Mouse (Mus musculus) heart, embryonic 12.5 days (tissue): ENCODE measurements at regions not wholly inside any gene's neighbourhood (a gene's known extent, or its start where the extent isn't known, plus 50 kb on each side); places are given as distances from the start of the nearest gene placed in this dataset.

Experiments
- ATAC-seq: fragments of 200-750 bp; cut with Nextera tagmentation; 2 replicates; pipeline ENCODE4 v1.8.0; 2017; ENCODE audit warnings: moderate TSS enrichment, moderate library complexity; ENCODE audit not compliant: insufficient number of reproducible peaks, low FRiP score
- H3K27ac ChIP-seq: fragments of 300-500 bp; sonication (generic); 2 replicates; pipeline ENCODE4 v1.5.1; 2016; ENCODE audit warnings: mild to moderate bottlenecking, moderate library complexity; ENCODE audit not compliant: poor library complexity, severe bottlenecking
- H3K27me3 ChIP-seq: fragments of 300-500 bp; sonication (generic); replicated peaks from 2 replicates; pipeline ENCODE4 v1.6.1; 2016; ENCODE audit warnings: mild to moderate bottlenecking, moderate library complexity
- H3K36me3 ChIP-seq: fragments of 300-500 bp; sonication (generic); 2 replicates; pipeline ENCODE4 v1.6.1; 2016; ENCODE audit warnings: mild to moderate bottlenecking, moderate library complexity
- H3K4me1 ChIP-seq: fragments of 300-500 bp; sonication (generic); replicated peaks from 2 replicates; pipeline ENCODE4 v1.6.1; 2016; ENCODE audit warnings: mild to moderate bottlenecking
- H3K4me2 ChIP-seq: fragments of 300-500 bp; sonication (generic); 2 replicates; pipeline ENCODE4 v1.6.1; 2016; ENCODE audit warnings: mild to moderate bottlenecking, moderate library complexity
- H3K4me3 ChIP-seq: fragments of 300-500 bp; sonication (generic); 2 replicates; pipeline ENCODE4 v1.5.1; 2016; ENCODE audit warnings: mild to moderate bottlenecking
- H3K9ac ChIP-seq: fragments of 300-500 bp; sonication (generic); 2 replicates; pipeline ENCODE4 v1.6.1; 2016; ENCODE audit warnings: mild to moderate bottlenecking, moderate library complexity
- H3K9me3 ChIP-seq: fragments of 300-500 bp; sonication (generic); replicated peaks from 2 replicates; pipeline ENCODE4 v1.6.1; 2016; ENCODE audit warnings: mild to moderate bottlenecking, moderate library complexity
- WGBS: fragments of 180-500 bp; shearing (Covaris S2); methylation state at CpG from one replicate; pipeline ENCODE4 v1.1.7; 2016; 5-methylcytosine and 5-hydroxymethylcytosine counted together

- H3K9ac ChIP-seq = no peak overlapping the region
- H3K4me1 ChIP-seq = no peaks in the 10 kb centered on the region
- H3K4me2 ChIP-seq = no peak overlapping the region
- H3K4me3 ChIP-seq = no peak overlapping the region
- 91% methylated on average over 6 of the region's 6 CpGs for WGBS
- ATAC-seq = no peak
- no peaks in the 10 kb centered on the region for H3K27me3 ChIP-seq
- no peaks in the 10 kb centered on the region for H3K36me3 ChIP-seq
- no peak overlapping the region for H3K27ac ChIP-seq
- peaks cover 12% of the 10 kb centered on the region; the same call in 1 of the 2 replicates for H3K9me3 ChIP-seq
These were observed 61.9 kb downstream of the Pdcl3 start for GRCm38 (mm10) chr1:39047316-39047715.

GRCm38 (mm10) chr1:39057304-39057703 is 71.9 kb downstream of the Pdcl3 start:
- 79% methylated on average over 6 of the region's 6 CpGs for WGBS
- H3K4me1 ChIP-seq = no peaks in the 10 kb centered on the region
- no peak overlapping the region for H3K4me3 ChIP-seq
- no peak overlapping the region for H3K9ac ChIP-seq
- no peak for ATAC-seq
- H3K27ac ChIP-seq = no peak overlapping the region
- no peaks in the 10 kb centered on the region for H3K36me3 ChIP-seq
- H3K4me2 ChIP-seq = no peak overlapping the region
- no peaks in the 10 kb centered on the region for H3K9me3 ChIP-seq
- no peaks in the 10 kb centered on the region for H3K27me3 ChIP-seq

- no peaks in the 10 kb centered on the region for H3K27me3 ChIP-seq
- H3K4me1 ChIP-seq = no peaks in the 10 kb centered on the region
- H3K27ac ChIP-seq = no peak overlapping the region
- H3K4me3 ChIP-seq = no peak overlapping the region
- no peak overlapping the region for H3K4me2 ChIP-seq
- no peak overlapping the region for H3K9ac ChIP-seq
- ATAC-seq = no peak
- H3K36me3 ChIP-seq = no peaks in the 10 kb centered on the region
- 92% methylated on average over 6 of the region's 6 CpGs for WGBS
- H3K9me3 ChIP-seq = no peaks in the 10 kb centered on the region
These were observed 77.1 kb downstream of the Pdcl3 start for GRCm38 (mm10) chr1:39062509-39062908.

GRCm38 (mm10) chr1:39063666-39064385 is 78.4 kb downstream of the Pdcl3 start:
- Histone ChIP-seq H3K4me3 (no peak overlapping the region), H3K36me3 (no peaks in the 10 kb centered on the region), H3K9ac (no peak overlapping the region), H3K27ac (no peak overlapping the region), H3K9me3 (no peaks in the 10 kb centered on the region), H3K4me2 (no peak overlapping the region), H3K4me1 (no peaks in the 10 kb centered on the region), H3K27me3 (no peaks in the 10 kb centered on the region)
- WGBS = 51% methylated on average over 13 of the region's 13 CpGs
- ATAC-seq = no peak

DNA sequence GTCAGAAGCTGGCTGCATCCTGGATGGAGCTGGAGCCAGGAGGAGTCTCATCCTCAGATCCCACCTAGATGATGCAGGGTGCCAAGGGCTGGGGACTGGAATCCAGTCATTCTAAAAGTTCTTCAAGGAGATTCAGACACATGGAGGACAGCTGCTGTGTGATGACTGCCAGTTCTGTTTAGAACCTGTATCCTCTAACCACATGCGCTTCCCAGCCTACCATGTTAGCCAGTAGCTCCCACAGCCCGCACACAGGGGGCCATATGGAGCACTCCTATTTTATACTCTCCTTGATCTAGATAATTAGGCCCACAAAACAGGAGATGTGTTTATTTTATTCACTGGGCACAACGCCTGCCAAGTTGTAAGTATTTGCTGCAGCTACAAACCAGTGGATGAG is 79.4 kb downstream of the Pdcl3 start:
- no peaks in the 10 kb centered on the region for H3K4me1 ChIP-seq
- H3K4me3 ChIP-seq = no peak overlapping the region
- no peaks in the 10 kb centered on the region for H3K27me3 ChIP-seq
- H3K36me3 ChIP-seq = no peaks in the 10 kb centered on the region
- 88% methylated on average over 3 of the region's 3 CpGs for WGBS
- ATAC-seq = no peak
- no peak overlapping the region for H3K9ac ChIP-seq
- H3K4me2 ChIP-seq = no peak overlapping the region
- H3K9me3 ChIP-seq = no peaks in the 10 kb centered on the region
- H3K27ac ChIP-seq = no peak overlapping the region

DNA sequence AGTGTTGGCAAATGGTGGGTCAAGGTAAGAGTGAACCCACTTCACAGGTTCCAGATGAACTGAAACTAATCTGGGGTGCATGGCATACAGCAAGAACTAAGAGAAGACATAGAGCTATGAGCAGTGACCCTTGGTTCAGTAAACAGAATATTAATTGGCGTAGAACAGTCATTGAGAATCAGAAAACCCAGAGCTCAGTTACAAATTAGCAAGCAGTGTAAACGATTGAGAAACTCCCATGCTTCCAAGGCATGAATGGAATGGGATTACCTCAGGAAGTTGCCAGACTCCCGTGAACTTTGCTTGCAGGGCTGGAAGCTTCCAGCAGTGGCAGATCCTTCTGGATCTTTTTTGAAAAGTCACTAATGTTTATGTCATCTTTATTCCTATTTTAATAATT is 82.5 kb downstream of the Pdcl3 start:
- 50% methylated on average over 3 of the region's 3 CpGs for WGBS
- no peaks in the 10 kb centered on the region for H3K4me1 ChIP-seq
- H3K27me3 ChIP-seq = no peaks in the 10 kb centered on the region
- H3K36me3 ChIP-seq = no peaks in the 10 kb centered on the region
- H3K9me3 ChIP-seq = no peaks in the 10 kb centered on the region
- no peak overlapping the region for H3K4me3 ChIP-seq
- no peak overlapping the region for H3K9ac ChIP-seq
- ATAC-seq = no peak
- no peak overlapping the region for H3K27ac ChIP-seq
- no peak overlapping the region for H3K4me2 ChIP-seq

- no peak for ATAC-seq
- Histone ChIP-seq H3K4me1 (no peaks in the 10 kb centered on the region), H3K27me3 (no peaks in the 10 kb centered on the region), H3K9ac (no peak overlapping the region), H3K4me2 (no peak overlapping the region), H3K9me3 (no peaks in the 10 kb centered on the region), H3K4me3 (no peak overlapping the region), H3K27ac (no peak overlapping the region), H3K36me3 (no peaks in the 10 kb centered on the region)
- 50% methylated on average over 11 of the region's 11 CpGs for WGBS
These were observed 83.8 kb downstream of the Pdcl3 start for GRCm38 (mm10) chr1:39069086-39069655.

- no peak overlapping the region for H3K4me3 ChIP-seq
- H3K27me3 ChIP-seq = no peaks in the 10 kb centered on the region
- WGBS = 60% methylated on average over 7 of the region's 7 CpGs
- H3K9me3 ChIP-seq = no peaks in the 10 kb centered on the region
- H3K9ac ChIP-seq = no peak overlapping the region
- no peak overlapping the region for H3K4me2 ChIP-seq
- no peak for ATAC-seq
- H3K27ac ChIP-seq = no peak overlapping the region
- H3K4me1 ChIP-seq = no peaks in the 10 kb centered on the region
- no peaks in the 10 kb centered on the region for H3K36me3 ChIP-seq
These were observed 84.3 kb downstream of the Pdcl3 start for GRCm38 (mm10) chr1:39069676-39070075.

DNA sequence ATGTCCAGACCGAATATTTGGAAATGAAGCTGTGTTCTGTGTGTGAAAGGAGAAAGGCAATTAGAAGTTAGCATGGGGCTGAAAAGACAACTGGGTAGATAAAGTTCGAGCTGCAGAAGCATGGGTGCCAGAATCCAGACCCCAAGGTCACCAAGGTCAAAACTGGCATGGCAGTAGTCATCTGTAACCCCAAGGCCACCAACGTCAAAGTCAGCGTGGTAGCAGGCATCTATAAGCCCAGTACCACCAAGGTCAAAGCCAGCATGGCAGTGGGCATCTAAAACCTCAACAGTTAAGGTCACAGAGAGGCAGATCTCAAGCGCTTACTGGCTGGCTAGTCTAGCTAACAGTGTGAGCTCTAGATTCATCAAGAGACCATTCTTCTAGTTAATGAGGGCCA is 90.6 kb downstream of the Pdcl3 start:
- Histone ChIP-seq H3K27ac (no peak overlapping the region), H3K27me3 (no peaks in the 10 kb centered on the region), H3K9me3 (peaks cover 4% of the 10 kb centered on the region), H3K4me1 (no peaks in the 10 kb centered on the region), H3K4me3 (no peak overlapping the region), H3K36me3 (no peaks in the 10 kb centered on the region), H3K9ac (no peak overlapping the region), H3K4me2 (no peak overlapping the region)
- ATAC-seq = no peak
- 76% methylated on average over 5 of the region's 5 CpGs for WGBS

GRCm38 (mm10) chr1:39078584-39079315 is 93.3 kb downstream of the Pdcl3 start:
- no peak overlapping the region for H3K4me3 ChIP-seq
- H3K4me1 ChIP-seq = no peaks in the 10 kb centered on the region
- no peak for ATAC-seq
- H3K36me3 ChIP-seq = no peaks in the 10 kb centered on the region
- H3K9ac ChIP-seq = no peak overlapping the region
- WGBS = 78% methylated on average over 4 of the region's 4 CpGs
- H3K4me2 ChIP-seq = no peak overlapping the region
- no peaks in the 10 kb centered on the region for H3K27me3 ChIP-seq
- peaks cover 4% of the 10 kb centered on the region for H3K9me3 ChIP-seq
- H3K27ac ChIP-seq = no peak overlapping the region

GRCm38 (mm10) chr1:39083911-39084826 is 98.8 kb downstream of the Pdcl3 start:
- H3K4me3 ChIP-seq = no peak overlapping the region
- no peaks in the 10 kb centered on the region for H3K36me3 ChIP-seq
- no peaks in the 10 kb centered on the region for H3K27me3 ChIP-seq
- no peak overlapping the region for H3K4me2 ChIP-seq
- no peak overlapping the region for H3K9ac ChIP-seq
- no peak for ATAC-seq
- WGBS = 75% methylated on average over 7 of the region's 7 CpGs
- no peaks in the 10 kb centered on the region for H3K4me1 ChIP-seq
- H3K9me3 ChIP-seq = peaks cover 10% of the 10 kb centered on the region
- no peak overlapping the region for H3K27ac ChIP-seq
